In the genomic region with DNA sequence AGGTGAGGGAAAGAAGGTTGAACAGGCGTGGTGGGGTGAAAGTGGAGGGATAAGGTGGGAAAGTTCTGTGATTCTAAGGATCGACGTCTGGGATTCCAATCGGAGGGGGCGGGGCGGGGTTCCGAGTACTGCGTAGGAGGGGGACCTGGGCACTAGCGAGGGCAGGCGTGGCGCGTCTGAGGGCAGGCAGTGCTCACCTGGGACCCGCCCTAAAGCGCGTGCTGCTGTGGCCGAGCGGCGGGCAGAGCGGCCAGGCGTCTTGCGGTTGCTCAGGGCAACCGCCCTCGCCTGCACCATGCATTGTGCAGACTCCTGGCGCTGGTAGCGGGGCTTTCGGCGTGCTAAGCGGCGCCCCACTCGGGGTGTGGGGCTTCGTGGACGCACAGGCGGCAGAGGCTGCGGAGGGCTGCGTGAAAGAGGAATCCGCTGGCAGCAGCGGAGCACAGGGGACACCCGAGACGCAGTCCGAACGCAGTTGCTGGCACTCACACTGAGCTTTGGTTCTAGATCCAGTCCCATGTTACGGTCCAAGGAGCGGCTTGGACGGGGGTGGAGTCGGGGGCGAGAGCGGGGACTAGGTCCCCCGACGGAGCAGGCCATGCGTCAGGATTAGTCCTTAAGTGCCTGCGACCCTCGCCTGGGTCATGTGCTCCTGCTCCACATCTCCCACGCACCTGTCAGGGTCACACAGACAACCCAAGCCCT, we compare ENCODE assay signal across 8 mouse cellular contexts. TPM values are rescaled to one million over a fixed set of nuclear protein-coding genes. Genes with fewer than 3 reads are reported as not detected.
DNase-seq lines count a peak whose midpoint lies in the region; ATAC-seq and TF ChIP-seq lines count a peak whose summit lies in the region.

A gene (minus strand): TSS at position 51 of the 705 bp plus-strand sequence.

- no peaks in the 10 kb centered on the region for H3K9me3 ChIP-seq in forebrain, embryonic 10.5 days
- no peaks in the 10 kb centered on the region for H3K9me3 ChIP-seq in lung, embryonic 15.5 days

- no peak for TF ChIP-seq POLR2A in small intestine, adult 2 months (IDR thresholded peaks at IDR 0.05; ENCODE audit: low read depth, low read length)

- DNase-seq in right cerebral cortex, postnatal 10 days (ENCODE audit: low spot score in 2 of 2), result peak; percentile 45 to 54
- no peak for DNase-seq in right cerebral cortex, postnatal 36 days (ENCODE audit: low spot score in 2 of 2)
- DNase-seq in forebrain, embryonic 10.5 days (ENCODE audit: extremely low spot score, low spot score), result peak; percentile 39
- DNase-seq in kidney, adult 9 months, result peak; percentile 7
- DNase-seq in T-cell, adult 2 months (ENCODE audit: low spot score), result no peak
- no peak for DNase-seq in left cerebral cortex, adult 8-10 months (ENCODE audit: low spot score in 2 of 2)

- WGBS in forebrain, embryonic 10.5 days, result 5% methylated on average over 53 of the region's 53 CpGs
- WGBS in lung, embryonic 15.5 days, result 4% methylated on average over 53 of the region's 53 CpGs
- WGBS in small intestine, adult 2 months, result 5% methylated on average over 53 of the region's 53 CpGs

- H3K4me2 ChIP-seq in lung, embryonic 15.5 days, result peak within 1 kb of the TSS; percentile 71

- peaks cover 55% of the 10 kb centered on the region for H3K27me3 ChIP-seq in forebrain, embryonic 10.5 days (ENCODE audit: poor library complexity, severe bottlenecking)
- peaks cover 30% of the 10 kb centered on the region for H3K27me3 ChIP-seq in lung, embryonic 15.5 days
- H3K27me3 ChIP-seq in small intestine, adult 2 months (ENCODE audit: control insufficient read depth, insufficient read depth, low read length), result peaks cover 18% of the 10 kb centered on the region

- ATAC-seq in lung, embryonic 15.5 days (ENCODE audit: borderline replicate concordance, extremely low read depth, low FRiP score, low TSS enrichment), result peak; percentile 59; the same call in 1 of the 2 replicates

- no peak for TF ChIP-seq CTCF in small intestine, adult 2 months (IDR thresholded peaks at IDR 0.05; ENCODE audit: extremely low read depth, insufficient read length, insufficient replicate concordance, low read depth, low read length)

- peaks cover 22% of the 10 kb centered on the region for H3K4me1 ChIP-seq in forebrain, embryonic 10.5 days
- peaks cover 4% of the 10 kb centered on the region; the same call in 1 of the 2 replicates for H3K4me1 ChIP-seq in lung, embryonic 15.5 days
- H3K4me1 ChIP-seq in small intestine, adult 2 months (ENCODE audit: control insufficient read depth, insufficient read depth, insufficient read length, low read length), result peaks cover 6% of the 10 kb centered on the region

- H3K9ac ChIP-seq in lung, embryonic 15.5 days, result no peak within 1 kb of the TSS

- H3K4me3 ChIP-seq in forebrain, embryonic 10.5 days, result peak within 1 kb of the TSS; percentile 62
- H3K4me3 ChIP-seq in lung, embryonic 15.5 days, result peak within 1 kb of the TSS; percentile 28
- H3K4me3 ChIP-seq in small intestine, adult 2 months (ENCODE audit: low read depth, low read length), result peak within 1 kb of the TSS; percentile 43

- peak within 1 kb of the TSS; percentile 81 for H3K27ac ChIP-seq in forebrain, embryonic 10.5 days
- H3K27ac ChIP-seq in lung, embryonic 15.5 days, result no peak within 1 kb of the TSS
- no peak within 1 kb of the TSS for H3K27ac ChIP-seq in small intestine, adult 2 months (ENCODE audit: insufficient read depth, low read depth, low read length)

- peaks cover 4% of the 10 kb centered on the region; the same call in 1 of the 2 replicates for H3K36me3 ChIP-seq in forebrain, embryonic 10.5 days (replicated peaks)
- no peaks in the 10 kb centered on the region for H3K36me3 ChIP-seq in lung, embryonic 15.5 days
- no peaks in the 10 kb centered on the region for H3K36me3 ChIP-seq in small intestine, adult 2 months (ENCODE audit: control insufficient read depth, insufficient read depth, low read length)

RNA-seq across cellular contexts. Expression of the gene that starts here (rescaled TPM):
- not detected in 2 replicates for polyA plus RNA-seq in forebrain, embryonic 10.5 days (2016; fragmentation: Nextera tagmentation; extraction: Ambion mirVana)
- not detected in 2 replicates for polyA plus RNA-seq in lung, embryonic 15.5 days (2015; fragmentation: Nextera tagmentation; extraction: Ambion mirVana)
- not detected in 2 replicates for polyA plus RNA-seq in small intestine, adult 2 months (2012; rRNA removed)
- 1 to 10 TPM; 1.5 to 1.8 (median 1.8) TPM for total RNA-seq in left cerebral cortex, adult 8-10 months (2022)

Comparison
In these comparisons a context has a peak if more than half of its experiments do, and no peak if none do; other contexts are left out.
1. DNase-seq: peak in right cerebral cortex, postnatal 10 days (2 of 2) and kidney, adult 9 months (single experiment); none in right cerebral cortex, postnatal 36 days (0 of 2), T-cell, adult 2 months (single experiment) and left cerebral cortex, adult 8-10 months (0 of 2).
2. Peak in DNase-seq, H3K4me3 ChIP-seq and H3K27ac ChIP-seq in forebrain, embryonic 10.5 days; RNA of the gene not detected or under 1 TPM.
3. Peak in ATAC-seq, H3K4me3 ChIP-seq and H3K4me2 ChIP-seq in lung, embryonic 15.5 days; RNA of the gene not detected or under 1 TPM.
4. Peak in every context shown above with its lines, with median percentiles within 50 percentile points of each other: H3K4me3 ChIP-seq.